Mouse (Mus musculus) stomach, postnatal 0 days (tissue): ENCODE data around the gene Txlna.

Source experiments
- CTCF ChIP-seq: IDR thresholded peaks from 2 replicates; pipeline ENCODE4 v1.5.1; 2016; ENCODE audit warnings: antibody characterized with exemption, low read depth, mild to moderate bottlenecking, moderate library complexity
- EP300 ChIP-seq: optimal IDR thresholded peaks from 2 replicates; pipeline ENCODE3; 2016; ENCODE audit warnings: antibody characterized with exemption

DNA sequence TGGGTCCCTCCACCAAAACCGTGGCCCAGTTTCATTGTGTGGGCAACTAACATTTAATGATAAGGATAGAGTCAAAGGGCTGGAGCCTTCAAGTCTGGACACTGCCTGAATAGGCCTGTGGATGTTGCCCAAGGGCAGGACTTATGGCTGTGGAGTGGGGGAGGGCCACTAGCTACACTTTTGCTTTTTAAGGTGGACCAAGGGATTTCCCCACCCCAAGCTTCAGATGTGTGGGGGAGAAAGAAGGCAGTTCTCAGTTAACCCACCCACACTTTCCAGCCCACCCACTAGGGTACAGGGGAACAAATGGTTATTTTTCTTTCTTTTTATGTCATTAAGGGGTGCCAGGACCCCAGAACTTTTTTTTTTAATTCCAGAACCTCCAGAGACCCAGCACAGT lies 56.5 kb downstream of the Txlna start:
- TF ChIP-seq CTCF, result no peak
- TF ChIP-seq EP300, result no peak
